Mouse (Mus musculus): ENCODE data around the gene Eif2b3. TPM values are rescaled to one million over a fixed set of nuclear protein-coding genes. Genes with fewer than 3 reads are reported as not detected.
A peak's percentile ranks its signal among the peaks of the same experiment; 100 is the strongest.

Gene Eif2b3
- polyA plus RNA-seq, 1 experiment from 2014 or later: 35.3 TPM

GRCm38 (mm10) chr4:116999513-117000154, 19.6 kb upstream of the Eif2b3 start:
- Histone ChIP-seq H3K9me3 (no peaks in the 10 kb centered on the region), H3K9ac (no peak overlapping the region), H3K4me3 (replicated peaks) (no peak overlapping the region), H3K27me3 (replicated peaks) (no peaks in the 10 kb centered on the region), H3K4me1 (peaks cover 13% of the 10 kb centered on the region), H3K36me3 (peaks cover 7% of the 10 kb centered on the region; the same call in 1 of the 2 replicates), H3K27ac (no peak overlapping the region), H3K4me2 (no peak overlapping the region)
- 93% methylated on average over 17 of the region's 17 CpGs for WGBS
- no peak for ATAC-seq (ENCODE audit: insufficient read depth, low FRiP score, low read depth)

GRCm38 (mm10) chr4:117001957-117002356, 17.2 kb upstream of the Eif2b3 start:
- Histone ChIP-seq H3K9me3 (no peaks in the 10 kb centered on the region), H3K9ac (no peak overlapping the region), H3K4me2 (no peak overlapping the region), H3K36me3 (peaks cover 5% of the 10 kb centered on the region; the same call in 1 of the 2 replicates), H3K4me3 (replicated peaks) (no peak overlapping the region), H3K27me3 (replicated peaks) (no peaks in the 10 kb centered on the region), H3K27ac (no peak overlapping the region), H3K4me1 (no peaks in the 10 kb centered on the region; the same call in 1 of the 2 replicates)
- 90% methylated on average over 16 of the region's 16 CpGs for WGBS
- ATAC-seq (ENCODE audit: insufficient read depth, low FRiP score, low read depth): no peak

- Histone ChIP-seq H3K4me1 (no peaks in the 10 kb centered on the region; the same call in 1 of the 2 replicates), H3K9ac (no peak overlapping the region), H3K4me2 (no peak overlapping the region), H3K4me3 (replicated peaks) (no peak overlapping the region), H3K27me3 (replicated peaks) (no peaks in the 10 kb centered on the region), H3K36me3 (peaks cover 3% of the 10 kb centered on the region; the same call in 1 of the 2 replicates), H3K9me3 (no peaks in the 10 kb centered on the region), H3K27ac (no peak overlapping the region)
- 53% methylated on average over 38 of the region's 38 CpGs for WGBS
- ATAC-seq (ENCODE audit: insufficient read depth, low FRiP score, low read depth): peak; percentile 61; the same call in 1 of the 2 replicates
These were observed 16.4 kb upstream of the Eif2b3 start for GRCm38 (mm10) chr4:117002543-117003521.

DNA sequence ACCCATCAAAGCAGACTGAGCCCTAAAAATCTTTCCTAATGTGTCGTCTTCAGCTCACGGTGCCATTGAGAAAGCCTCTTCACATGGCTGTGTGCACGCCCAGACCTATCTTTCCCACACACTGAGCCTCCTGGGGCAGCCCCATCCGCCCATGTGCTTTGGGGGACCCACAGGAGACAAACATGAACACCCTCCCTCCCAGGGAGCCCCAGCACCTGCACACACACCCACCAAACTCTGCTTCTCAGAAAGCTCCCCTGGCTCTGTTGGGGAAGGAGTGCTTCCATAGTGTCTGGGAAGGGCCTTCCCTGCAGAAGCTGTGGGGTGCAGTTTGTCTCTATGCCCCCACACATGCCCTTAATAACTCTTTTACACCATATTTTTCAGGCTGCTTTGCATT, 14.6 kb upstream of the Eif2b3 start:
- Histone ChIP-seq H3K27me3 (replicated peaks) (no peaks in the 10 kb centered on the region), H3K9me3 (no peaks in the 10 kb centered on the region), H3K36me3 (peaks cover 3% of the 10 kb centered on the region; the same call in 1 of the 2 replicates), H3K4me1 (no peaks in the 10 kb centered on the region; the same call in 1 of the 2 replicates), H3K4me2 (no peak overlapping the region), H3K9ac (no peak overlapping the region), H3K4me3 (replicated peaks) (no peak overlapping the region), H3K27ac (no peak overlapping the region)
- 81% methylated on average over 4 of the region's 4 CpGs for WGBS
- no peak for ATAC-seq (ENCODE audit: insufficient read depth, low FRiP score, low read depth)

DNA sequence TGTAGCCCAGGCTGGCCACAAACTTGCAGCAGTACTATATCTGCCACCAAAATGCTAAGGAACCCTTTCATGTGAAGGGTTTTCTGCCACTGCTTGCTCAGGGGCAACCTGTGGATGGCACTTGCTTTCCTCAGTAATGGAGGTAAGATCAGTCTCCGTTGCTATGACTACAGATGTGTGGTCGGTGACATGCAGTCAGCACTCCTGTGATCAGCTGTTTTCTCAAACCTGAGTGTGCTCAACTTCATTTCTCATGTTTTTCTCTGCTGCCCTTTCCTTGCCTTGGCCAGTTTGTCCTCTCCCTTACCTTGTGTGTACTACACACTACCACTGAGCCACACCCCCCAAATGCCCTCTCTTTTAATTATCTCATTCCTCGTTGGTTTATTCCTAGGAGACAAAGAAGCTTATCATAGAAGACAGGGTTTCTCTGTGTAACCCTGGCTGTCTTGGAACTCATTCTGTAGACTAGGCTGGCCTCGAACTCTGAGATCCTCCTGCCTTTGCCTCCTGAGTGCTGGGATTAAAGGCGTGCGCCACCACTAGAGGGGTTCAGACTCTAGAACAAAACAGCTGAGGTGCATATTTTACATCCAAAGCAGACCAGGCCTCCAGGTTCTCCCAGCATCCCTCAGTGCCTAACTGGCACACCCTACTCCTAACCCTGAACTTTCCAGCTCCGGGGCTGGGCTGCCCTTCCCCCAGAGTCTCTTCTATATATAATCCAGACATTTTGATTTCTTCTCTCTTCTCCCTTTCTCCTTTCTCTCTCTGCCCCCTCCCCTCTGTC, 13.4 kb upstream of the Eif2b3 start:
- Histone ChIP-seq H3K27me3 (replicated peaks) (no peaks in the 10 kb centered on the region), H3K4me3 (replicated peaks) (no peak overlapping the region), H3K4me2 (no peak overlapping the region), H3K9ac (no peak overlapping the region), H3K27ac (no peak overlapping the region), H3K36me3 (peaks cover 3% of the 10 kb centered on the region; the same call in 1 of the 2 replicates), H3K4me1 (no peaks in the 10 kb centered on the region; the same call in 1 of the 2 replicates), H3K9me3 (no peaks in the 10 kb centered on the region)
- ATAC-seq (ENCODE audit: insufficient read depth, low FRiP score, low read depth): no peak
- WGBS: 74% methylated on average over 7 of the region's 7 CpGs

- WGBS: 62% methylated on average over 3 of the region's 3 CpGs
- H3K4me3 ChIP-seq (replicated peaks): no peak overlapping the region
- H3K9me3 ChIP-seq: no peaks in the 10 kb centered on the region
- ATAC-seq (ENCODE audit: insufficient read depth, low FRiP score, low read depth): no peak
- no peak overlapping the region for H3K4me2 ChIP-seq
- H3K36me3 ChIP-seq: peaks cover 3% of the 10 kb centered on the region; the same call in 1 of the 2 replicates
- no peaks in the 10 kb centered on the region; the same call in 1 of the 2 replicates for H3K4me1 ChIP-seq
- no peak overlapping the region for H3K27ac ChIP-seq
- no peak overlapping the region for H3K9ac ChIP-seq
- no peaks in the 10 kb centered on the region for H3K27me3 ChIP-seq (replicated peaks)
These were observed 12.1 kb upstream of the Eif2b3 start for GRCm38 (mm10) chr4:117007058-117007457.

DNA sequence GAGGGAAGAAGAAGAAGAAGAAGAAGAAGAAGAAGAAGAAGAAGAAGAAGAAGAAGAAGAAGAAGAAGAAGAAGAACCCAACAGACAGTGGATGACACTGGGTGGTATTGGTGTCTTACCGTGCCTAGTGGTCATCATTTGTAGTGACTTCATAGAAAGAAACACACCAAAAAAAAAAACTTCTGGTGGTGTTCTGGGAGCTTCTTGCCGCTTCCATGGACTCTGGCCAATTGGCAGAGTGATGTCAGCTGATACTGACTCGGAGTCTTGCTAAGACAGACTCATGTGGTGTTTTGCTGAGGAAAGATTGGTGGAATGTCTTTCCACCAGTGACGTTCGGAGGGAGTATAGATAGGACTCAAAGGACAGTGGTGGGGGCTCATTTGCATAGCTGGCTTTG, 9.0 kb upstream of the Eif2b3 start:
- no peak overlapping the region for H3K4me2 ChIP-seq
- H3K4me3 ChIP-seq (replicated peaks): no peak overlapping the region
- H3K27ac ChIP-seq: no peak overlapping the region
- no peaks in the 10 kb centered on the region for H3K9me3 ChIP-seq
- H3K4me1 ChIP-seq: no peaks in the 10 kb centered on the region
- no peak overlapping the region for H3K9ac ChIP-seq
- no peaks in the 10 kb centered on the region for H3K27me3 ChIP-seq (replicated peaks)
- ATAC-seq (ENCODE audit: insufficient read depth, low FRiP score, low read depth): no peak
- H3K36me3 ChIP-seq: no peaks in the 10 kb centered on the region
- WGBS: 82% methylated on average over 5 of the region's 5 CpGs

GRCm38 (mm10) chr4:117013596-117013995, 5.6 kb upstream of the Eif2b3 start:
- 80% methylated on average over 6 of the region's 6 CpGs for WGBS
- no peaks in the 10 kb centered on the region for H3K27me3 ChIP-seq (replicated peaks)
- H3K36me3 ChIP-seq: no peaks in the 10 kb centered on the region
- no peak for ATAC-seq (ENCODE audit: insufficient read depth, low FRiP score, low read depth)
- no peak overlapping the region for H3K4me2 ChIP-seq
- no peak overlapping the region for H3K9ac ChIP-seq
- no peak overlapping the region for H3K4me3 ChIP-seq (replicated peaks)
- H3K9me3 ChIP-seq: no peaks in the 10 kb centered on the region
- H3K4me1 ChIP-seq: no peaks in the 10 kb centered on the region
- no peak overlapping the region for H3K27ac ChIP-seq

GRCm38 (mm10) chr4:117014901-117015415, 4.2 kb upstream of the Eif2b3 start:
- WGBS: 56% methylated on average over 4 of the region's 4 CpGs
- no peak overlapping the region for H3K9ac ChIP-seq
- H3K9me3 ChIP-seq: no peaks in the 10 kb centered on the region
- H3K36me3 ChIP-seq: no peaks in the 10 kb centered on the region
- no peak for ATAC-seq (ENCODE audit: insufficient read depth, low FRiP score, low read depth)
- no peak overlapping the region for H3K4me2 ChIP-seq
- H3K27ac ChIP-seq: no peak overlapping the region
- no peak overlapping the region for H3K4me3 ChIP-seq (replicated peaks)
- no peaks in the 10 kb centered on the region for H3K27me3 ChIP-seq (replicated peaks)
- H3K4me1 ChIP-seq: 0 out of 2 replicates have a peak, but pooled peaks cover under 1% of the 10 kb centered on the region

GRCm38 (mm10) chr4:117017738-117018137, 1.5 kb upstream of the Eif2b3 start:
- Histone ChIP-seq H3K4me1 (0 out of 2 replicates have a peak, but pooled peaks cover 7% of the 10 kb centered on the region), H3K36me3 (peaks cover 4% of the 10 kb centered on the region; the same call in 1 of the 2 replicates), H3K9ac (no peak overlapping the region), H3K27me3 (replicated peaks) (no peaks in the 10 kb centered on the region), H3K9me3 (no peaks in the 10 kb centered on the region), H3K4me3 (replicated peaks) (no peak overlapping the region), H3K27ac (no peak overlapping the region), H3K4me2 (no peak overlapping the region)
- no peak for ATAC-seq (ENCODE audit: insufficient read depth, low FRiP score, low read depth)
- 92% methylated on average over 2 of the region's 2 CpGs for WGBS

GRCm38 (mm10) chr4:117018327-117018726, 875 bp upstream of the Eif2b3 start:
- Histone ChIP-seq H3K4me2 (no peak overlapping the region), H3K27ac (no peak overlapping the region), H3K9ac (no peak overlapping the region), H3K36me3 (peaks cover 8% of the 10 kb centered on the region; the same call in 1 of the 2 replicates), H3K27me3 (replicated peaks) (no peaks in the 10 kb centered on the region), H3K4me1 (0 out of 2 replicates have a peak, but pooled peaks cover 7% of the 10 kb centered on the region), H3K9me3 (no peaks in the 10 kb centered on the region), H3K4me3 (replicated peaks) (no peak overlapping the region)
- 80% methylated on average over 7 of the region's 7 CpGs for WGBS
- no peak for ATAC-seq (ENCODE audit: insufficient read depth, low FRiP score, low read depth)
